ENCODE assay signal across 8 mouse cellular contexts in the genomic region with DNA sequence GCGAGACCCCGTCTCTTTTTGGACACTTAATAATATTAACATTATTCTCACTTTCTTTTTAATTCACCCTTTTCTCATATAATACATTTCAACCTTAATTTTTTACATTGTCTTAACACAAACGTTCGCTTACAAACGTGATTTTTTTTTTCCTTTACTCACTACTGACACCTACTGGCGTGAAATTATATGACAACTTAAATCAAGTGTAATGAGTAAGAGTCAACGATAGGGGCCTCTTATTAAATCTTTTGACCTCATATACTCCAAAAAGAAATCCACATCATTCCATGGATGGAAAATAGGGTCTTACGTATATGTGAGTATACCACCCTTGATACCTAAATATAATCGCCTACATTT. TPM values are rescaled to one million over a fixed set of nuclear protein-coding genes. Genes with fewer than 3 reads are reported as not detected.
DNase-seq lines count a peak whose midpoint lies in the region; ATAC-seq lines count a peak whose summit lies in the region.

No protein-coding gene starts in this region.

- ATAC-seq in heart, embryonic 16.5 days (replicated peaks; ENCODE audit: extremely low read depth, insufficient read depth, low FRiP score), result no peak
- ATAC-seq in liver, embryonic 11.5 days (replicated peaks; ENCODE audit: low FRiP score), result no peak
- ATAC-seq in neural tube, embryonic 13.5 days (ENCODE audit: low read depth), result peak; percentile 1; the same call in 1 of the 2 replicates

- H3K27ac ChIP-seq in heart, embryonic 16.5 days (ENCODE audit: low read length), result peak overlapping the region; percentile 37; the same call in 1 of the 2 replicates
- no peak overlapping the region for H3K27ac ChIP-seq in liver, embryonic 11.5 days (ENCODE audit: low read depth, low read length)
- no peak overlapping the region for H3K27ac ChIP-seq in neural tube, embryonic 13.5 days (replicated peaks)

- H3K9ac ChIP-seq in heart, embryonic 16.5 days (ENCODE audit: low read length), result no peak overlapping the region
- H3K9ac ChIP-seq in liver, embryonic 11.5 days (ENCODE audit: low read depth, low read length), result no peak overlapping the region
- H3K9ac ChIP-seq in neural tube, embryonic 13.5 days, result no peak overlapping the region

- peaks cover 16% of the 10 kb centered on the region for H3K36me3 ChIP-seq in heart, embryonic 16.5 days (ENCODE audit: control insufficient read depth, insufficient read depth)
- H3K36me3 ChIP-seq in liver, embryonic 11.5 days (ENCODE audit: control insufficient read depth, insufficient read depth, low read length), result peaks cover 12% of the 10 kb centered on the region
- H3K36me3 ChIP-seq in neural tube, embryonic 13.5 days, result peaks cover 21% of the 10 kb centered on the region

- H3K27me3 ChIP-seq in heart, embryonic 16.5 days (ENCODE audit: control insufficient read depth, insufficient read depth, low read length), result no peaks in the 10 kb centered on the region
- no peaks in the 10 kb centered on the region for H3K27me3 ChIP-seq in liver, embryonic 11.5 days (replicated peaks; ENCODE audit: control insufficient read depth, insufficient read depth, low read length)
- H3K27me3 ChIP-seq in neural tube, embryonic 13.5 days, result no peaks in the 10 kb centered on the region

- peak; percentile 86 for DNase-seq in cerebellum, adult 9-10 months
- no peak for DNase-seq in cerebellum, adult 9-11 months
- peak; percentile 89 for DNase-seq in CD4-positive helper T cell, adult 2 months (ENCODE audit: low read depth, low spot score)
- peak; percentile 43 for DNase-seq in embryo, embryonic 10 days (ENCODE audit: low spot score)
- DNase-seq in liver, embryonic 11.5 days (ENCODE audit: low spot score), result no peak
- no peak for DNase-seq in urinary bladder, adult 2 months (ENCODE audit: low spot score)

- WGBS in heart, embryonic 16.5 days, result 4% methylated on average over 9 of the region's 9 CpGs
- WGBS in liver, embryonic 11.5 days, result 3% methylated on average over 9 of the region's 9 CpGs
- WGBS in neural tube, embryonic 13.5 days, result 8% methylated on average over 9 of the region's 9 CpGs

- H3K4me1 ChIP-seq in heart, embryonic 16.5 days (ENCODE audit: control insufficient read depth, insufficient read depth, low read length), result peaks cover 7% of the 10 kb centered on the region
- H3K4me1 ChIP-seq in liver, embryonic 11.5 days (replicated peaks; ENCODE audit: control insufficient read depth, insufficient read depth, low read length), result peaks cover 12% of the 10 kb centered on the region; the same call in 1 of the 2 replicates
- H3K4me1 ChIP-seq in neural tube, embryonic 13.5 days (replicated peaks), result peaks cover 13% of the 10 kb centered on the region

- H3K9me3 ChIP-seq in heart, embryonic 16.5 days (replicated peaks; ENCODE audit: control insufficient read depth, low read length), result no peaks in the 10 kb centered on the region
- no peaks in the 10 kb centered on the region for H3K9me3 ChIP-seq in liver, embryonic 11.5 days (ENCODE audit: control insufficient read depth, low read length)
- H3K9me3 ChIP-seq in neural tube, embryonic 13.5 days, result no peaks in the 10 kb centered on the region

- H3K4me2 ChIP-seq in heart, embryonic 16.5 days (ENCODE audit: low read depth, low read length), result peak overlapping the region; percentile 39; the same call in 1 of the 2 replicates
- peak overlapping the region; percentile 55 for H3K4me2 ChIP-seq in liver, embryonic 11.5 days
- peak overlapping the region; percentile 30 for H3K4me2 ChIP-seq in neural tube, embryonic 13.5 days

- peak overlapping the region; percentile 35 for H3K4me3 ChIP-seq in heart, embryonic 16.5 days (ENCODE audit: low read length)
- H3K4me3 ChIP-seq in liver, embryonic 11.5 days (ENCODE audit: low read depth, low read length), result peak overlapping the region; percentile 28; the same call in 1 of the 2 replicates
- peak overlapping the region; percentile 17 for H3K4me3 ChIP-seq in neural tube, embryonic 13.5 days

RNA-seq across cellular contexts. Expression of a gene that starts 0.6 kb away (rescaled TPM):
- polyA plus RNA-seq in heart, embryonic 16.5 days (2015; fragmentation: Nextera tagmentation; extraction: Ambion mirVana), result 999 and 1,027 TPM in 2 replicates
- 1,745 and 1,937 TPM in 2 replicates for polyA plus RNA-seq in liver, embryonic 11.5 days (2014; fragmentation: Nextera tagmentation; extraction: Ambion mirVana)
- 1,017 and 1,154 TPM in 2 replicates for polyA plus RNA-seq in neural tube, embryonic 13.5 days (2015; fragmentation: Nextera tagmentation; extraction: Ambion mirVana)
- 1,965 and 3,164 TPM in 2 replicates for polyA plus RNA-seq in urinary bladder, adult 2 months (2012; rRNA removed)

RNA-seq across cellular contexts. Expression of a gene that starts 9.1 kb away (rescaled TPM):
- 13.5 and 14.0 TPM in 2 replicates for polyA plus RNA-seq in heart, embryonic 16.5 days (2015; fragmentation: Nextera tagmentation; extraction: Ambion mirVana)
- 28.5 and 33.5 TPM in 2 replicates for polyA plus RNA-seq in liver, embryonic 11.5 days (2014; fragmentation: Nextera tagmentation; extraction: Ambion mirVana)
- 5.1 and 6.0 TPM in 2 replicates for polyA plus RNA-seq in neural tube, embryonic 13.5 days (2015; fragmentation: Nextera tagmentation; extraction: Ambion mirVana)
- 0.10 and 0.39 TPM in 2 replicates for polyA plus RNA-seq in urinary bladder, adult 2 months (2012; rRNA removed)

RNA-seq across cellular contexts. Expression of a gene that starts 24.3 kb away (rescaled TPM):
- 395 and 435 TPM in 2 replicates for polyA plus RNA-seq in heart, embryonic 16.5 days (2015; fragmentation: Nextera tagmentation; extraction: Ambion mirVana)
- polyA plus RNA-seq in liver, embryonic 11.5 days (2014; fragmentation: Nextera tagmentation; extraction: Ambion mirVana), result 999 and 1,044 TPM in 2 replicates
- polyA plus RNA-seq in neural tube, embryonic 13.5 days (2015; fragmentation: Nextera tagmentation; extraction: Ambion mirVana), result 422 and 474 TPM in 2 replicates
- 607 and 659 TPM in 2 replicates for polyA plus RNA-seq in urinary bladder, adult 2 months (2012; rRNA removed)

RNA-seq across cellular contexts. Expression of a gene that starts 24.4 kb away (rescaled TPM):
- 33.4 and 40.2 TPM in 2 replicates for polyA plus RNA-seq in heart, embryonic 16.5 days (2015; fragmentation: Nextera tagmentation; extraction: Ambion mirVana)
- 44.9 and 50.7 TPM in 2 replicates for polyA plus RNA-seq in liver, embryonic 11.5 days (2014; fragmentation: Nextera tagmentation; extraction: Ambion mirVana)
- 38.5 and 42.2 TPM in 2 replicates for polyA plus RNA-seq in neural tube, embryonic 13.5 days (2015; fragmentation: Nextera tagmentation; extraction: Ambion mirVana)
- polyA plus RNA-seq in urinary bladder, adult 2 months (2012; rRNA removed), result 27.3 and 27.4 TPM in 2 replicates

RNA-seq across cellular contexts. Expression of a gene that starts 37.3 kb away (rescaled TPM):
- 14.8 and 17.6 TPM in 2 replicates for polyA plus RNA-seq in heart, embryonic 16.5 days (2015; fragmentation: Nextera tagmentation; extraction: Ambion mirVana)
- polyA plus RNA-seq in liver, embryonic 11.5 days (2014; fragmentation: Nextera tagmentation; extraction: Ambion mirVana), result 28.6 and 29.8 TPM in 2 replicates
- polyA plus RNA-seq in neural tube, embryonic 13.5 days (2015; fragmentation: Nextera tagmentation; extraction: Ambion mirVana), result 18.1 and 18.2 TPM in 2 replicates
- polyA plus RNA-seq in urinary bladder, adult 2 months (2012; rRNA removed), result 1.3 and 2.1 TPM in 2 replicates

Comparison
In these comparisons a context has a peak if more than half of its experiments do, and no peak if none do; other contexts are left out.
1. DNase-seq: peak in cerebellum, adult 9-10 months (single experiment), CD4-positive helper T cell, adult 2 months (single experiment) and embryo, embryonic 10 days (single experiment); none in cerebellum, adult 9-11 months (single experiment), liver, embryonic 11.5 days (single experiment) and urinary bladder, adult 2 months (single experiment).
2. Peak in every context shown above with its lines, with median percentiles within 50 percentile points of each other: H3K4me2 ChIP-seq and H3K4me3 ChIP-seq.